Mouse (Mus musculus) olfactory bulb, adult 2 months (tissue): ENCODE measurements around the gene Npas4.

Source experiments
- CTCF ChIP-seq: fragments of 200-500 bp; IDR thresholded peaks from 2 replicates; pipeline ENCODE4 v1.5.1; 2012; ENCODE audit warnings: low read depth, mild to moderate bottlenecking, low read length, moderate library complexity; ENCODE audit not compliant: insufficient read depth
- POLR2A ChIP-seq: fragments of 200-500 bp; IDR thresholded peaks from 2 replicates; pipeline ENCODE4 v1.6.1; 2012; ENCODE audit warnings: mild to moderate bottlenecking, low read depth, low read length, moderate library complexity; ENCODE audit not compliant: insufficient read depth

GRCm38 (mm10) chr19:5036577-5036976 lies 46.5 kb upstream of the Npas4 start:
- TF ChIP-seq POLR2A (no peak), CTCF (no peak)
